Mouse (Mus musculus) hindbrain, embryonic 13.5 days (tissue): ENCODE measurements at regions not wholly inside any gene's neighbourhood (a gene's known extent, or its start where the extent isn't known, plus 50 kb on each side); places are given as distances from the start of the nearest gene placed in this dataset.

Source experiments
- ATAC-seq: fragments of 200-750 bp; cut with Nextera tagmentation; 2 replicates; pipeline ENCODE4 v1.8.0; 2017; ENCODE audit warnings: moderate TSS enrichment; ENCODE audit not compliant: low FRiP score
- H3K27ac ChIP-seq: fragments of 300-500 bp; sonication (generic); 2 replicates; pipeline ENCODE4 v1.5.1; 2015; ENCODE audit warnings: inconsistent platforms, mild to moderate bottlenecking, moderate library complexity
- H3K27me3 ChIP-seq: fragments of 300-500 bp; sonication (generic); 2 replicates; pipeline ENCODE4 v1.6.1; 2015; ENCODE audit warnings: mild to moderate bottlenecking, inconsistent platforms
- H3K36me3 ChIP-seq: fragments of 300-500 bp; sonication (generic); 2 replicates; pipeline ENCODE4 v1.6.1; 2015; ENCODE audit warnings: mild to moderate bottlenecking, inconsistent platforms
- H3K4me1 ChIP-seq: fragments of 300-500 bp; sonication (generic); replicated peaks from 2 replicates; pipeline ENCODE4 v1.6.1; 2015; ENCODE audit warnings: inconsistent platforms
- H3K4me2 ChIP-seq: fragments of 300-500 bp; sonication (generic); 2 replicates; pipeline ENCODE4 v1.6.1; 2015; ENCODE audit warnings: inconsistent platforms, mild to moderate bottlenecking, moderate library complexity
- H3K4me3 ChIP-seq: fragments of 300-500 bp; sonication (generic); 2 replicates; pipeline ENCODE4 v1.5.1; 2015; ENCODE audit warnings: mild to moderate bottlenecking, inconsistent platforms
- H3K9ac ChIP-seq: fragments of 300-500 bp; sonication (generic); 2 replicates; pipeline ENCODE4 v1.6.1; 2015; ENCODE audit warnings: mild to moderate bottlenecking, inconsistent platforms
- H3K9me3 ChIP-seq: fragments of 300-500 bp; sonication (generic); 2 replicates; pipeline ENCODE4 v1.6.1; 2016; ENCODE audit warnings: inconsistent platforms
- WGBS: fragments of 180-500 bp; shearing (Covaris S2); methylation state at CpG from one replicate; pipeline ENCODE4 v1.1.7; 2015; 5-methylcytosine and 5-hydroxymethylcytosine counted together

DNA sequence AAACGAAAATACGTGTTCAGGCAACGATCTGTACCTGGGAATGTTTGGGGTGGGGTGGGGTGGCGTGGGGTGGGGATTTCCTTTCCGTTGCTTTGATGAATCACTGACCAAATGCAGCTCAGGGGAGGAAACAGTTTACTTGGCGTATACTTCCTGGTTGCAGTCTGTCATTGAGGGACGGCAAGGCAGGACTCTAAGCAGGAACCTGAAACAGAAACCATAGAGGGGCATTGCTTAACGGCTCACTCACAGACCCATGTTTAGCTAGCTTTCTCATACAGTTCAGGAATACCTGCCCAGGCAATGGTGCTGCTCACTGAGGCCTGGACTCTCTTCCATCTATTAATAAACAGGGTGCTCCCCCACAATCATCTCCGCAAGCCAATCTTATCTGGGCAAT, 55.1 kb upstream of the Smox start:
- no peaks in the 10 kb centered on the region for H3K4me1 ChIP-seq
- no peaks in the 10 kb centered on the region for H3K9me3 ChIP-seq
- no peak overlapping the region for H3K4me3 ChIP-seq
- no peaks in the 10 kb centered on the region for H3K36me3 ChIP-seq
- no peak overlapping the region for H3K4me2 ChIP-seq
- 88% methylated on average over 9 of the region's 9 CpGs for WGBS
- no peak overlapping the region for H3K9ac ChIP-seq
- H3K27ac ChIP-seq = no peak overlapping the region
- ATAC-seq = no peak
- H3K27me3 ChIP-seq = no peaks in the 10 kb centered on the region

DNA sequence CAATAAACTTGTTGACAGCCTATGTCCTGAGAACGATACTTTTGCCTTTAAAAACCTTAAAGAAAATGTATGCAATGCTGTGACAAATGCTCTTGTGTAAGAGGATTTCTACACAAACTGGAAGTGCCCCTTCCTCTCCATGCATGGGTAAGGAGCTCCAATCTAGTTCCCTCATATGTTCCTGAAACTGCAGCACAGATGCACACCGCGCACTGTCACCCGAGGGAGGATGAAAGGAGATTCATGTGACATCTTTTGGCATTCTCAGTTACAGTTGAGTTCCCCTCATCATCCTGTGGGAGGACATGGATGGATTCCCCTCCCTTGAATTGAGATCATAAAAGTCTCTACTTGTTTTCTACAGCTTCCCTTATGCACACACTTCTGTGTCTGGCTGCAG, 60.8 kb upstream of the Smox start:
- no peak for ATAC-seq
- 94% methylated on average over 4 of the region's 4 CpGs for WGBS
- Histone ChIP-seq H3K27ac (no peak overlapping the region), H3K9me3 (no peaks in the 10 kb centered on the region), H3K4me3 (no peak overlapping the region), H3K36me3 (no peaks in the 10 kb centered on the region), H3K27me3 (no peaks in the 10 kb centered on the region), H3K4me1 (no peaks in the 10 kb centered on the region), H3K4me2 (no peak overlapping the region), H3K9ac (no peak overlapping the region)

DNA sequence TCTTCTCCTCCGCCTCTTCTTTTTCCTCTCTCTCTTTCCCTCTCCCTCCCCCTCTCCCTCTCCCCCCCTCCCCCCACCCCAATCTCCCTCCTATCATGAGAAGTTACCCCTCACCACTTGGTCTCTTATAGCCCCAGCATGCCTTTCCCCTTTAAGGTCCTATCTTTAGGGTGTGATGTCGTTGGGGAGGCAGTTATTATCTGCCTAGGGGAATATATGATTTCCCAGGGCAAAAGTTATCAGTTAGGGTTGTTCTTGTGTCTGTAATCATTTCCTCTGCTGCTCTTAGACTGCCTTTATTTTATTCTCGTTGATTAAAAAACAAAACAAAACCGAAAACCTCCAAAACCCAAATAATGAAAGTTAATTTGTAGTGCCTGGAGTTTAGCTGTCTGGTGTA, 63.2 kb upstream of the Smox start:
- H3K9me3 ChIP-seq = no peaks in the 10 kb centered on the region
- H3K36me3 ChIP-seq = no peaks in the 10 kb centered on the region
- no peak overlapping the region for H3K4me3 ChIP-seq
- H3K9ac ChIP-seq = no peak overlapping the region
- no peak overlapping the region for H3K4me2 ChIP-seq
- no peaks in the 10 kb centered on the region for H3K4me1 ChIP-seq
- no peak overlapping the region for H3K27ac ChIP-seq
- no peaks in the 10 kb centered on the region for H3K27me3 ChIP-seq
- 80% methylated on average over 4 of the region's 4 CpGs for WGBS
- ATAC-seq = no peak

DNA sequence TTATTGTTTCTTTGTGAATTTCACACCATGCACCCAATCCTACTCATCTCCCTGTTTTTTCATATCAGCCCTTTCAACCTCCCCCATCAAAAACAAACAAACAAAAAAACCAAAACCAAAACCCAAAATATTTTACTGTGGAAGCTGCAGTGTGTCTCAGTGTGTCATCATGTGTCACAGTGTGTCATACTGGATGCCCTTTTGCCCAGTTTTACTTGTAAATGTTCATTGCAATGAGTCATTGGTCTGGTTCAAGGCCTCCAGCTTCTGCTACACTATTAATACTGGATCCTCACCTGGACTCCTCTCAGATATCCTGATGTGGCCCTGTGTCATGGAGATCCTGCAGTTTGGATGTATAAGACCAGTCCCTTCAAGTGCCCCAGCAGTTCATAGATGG, 64.4 kb upstream of the Smox start:
- H3K27me3 ChIP-seq = no peaks in the 10 kb centered on the region
- H3K4me2 ChIP-seq = no peak overlapping the region
- H3K27ac ChIP-seq = no peak overlapping the region
- H3K4me3 ChIP-seq = no peak overlapping the region
- no peaks in the 10 kb centered on the region for H3K4me1 ChIP-seq
- H3K36me3 ChIP-seq = no peaks in the 10 kb centered on the region
- H3K9ac ChIP-seq = no peak overlapping the region
- no peaks in the 10 kb centered on the region for H3K9me3 ChIP-seq
- no peak for ATAC-seq

DNA sequence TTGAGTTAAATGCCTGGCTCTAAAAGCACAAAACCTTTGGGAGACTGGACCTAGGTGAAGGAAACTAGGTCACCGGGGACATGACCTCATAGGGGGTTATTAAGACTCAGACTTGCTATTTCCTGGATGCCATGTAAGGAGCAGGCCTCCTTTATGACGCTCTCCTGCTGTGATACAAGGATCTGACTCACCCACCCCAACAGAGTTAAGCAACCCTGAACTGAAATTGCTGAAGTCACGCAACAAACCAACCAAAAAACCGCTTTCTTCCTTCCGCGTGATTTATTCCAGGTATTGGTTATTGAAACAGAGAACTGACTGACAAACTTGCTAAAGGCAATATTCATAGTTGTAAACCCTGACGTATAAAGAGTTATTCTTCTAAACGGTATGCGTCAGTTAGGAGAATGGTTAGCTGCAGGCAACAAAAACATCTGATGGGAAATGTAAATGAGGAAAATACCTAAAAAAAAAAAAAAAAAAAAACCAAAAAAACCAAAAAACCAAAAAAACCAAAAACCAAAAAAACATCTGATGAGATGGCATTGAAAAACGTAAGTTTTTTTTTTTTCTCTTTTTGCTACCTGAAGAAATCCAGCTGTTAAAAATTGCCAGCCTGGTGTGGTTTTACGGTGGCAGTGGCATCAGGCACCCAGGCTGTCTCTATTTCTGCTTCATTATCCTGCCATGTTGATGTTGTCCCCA, 67.5 kb upstream of the Smox start:
- no peak overlapping the region for H3K4me2 ChIP-seq
- no peaks in the 10 kb centered on the region for H3K9me3 ChIP-seq
- no peaks in the 10 kb centered on the region for H3K36me3 ChIP-seq
- no peaks in the 10 kb centered on the region for H3K4me1 ChIP-seq
- no peak overlapping the region for H3K9ac ChIP-seq
- 83% methylated on average over 11 of the region's 11 CpGs for WGBS
- H3K27ac ChIP-seq = no peak overlapping the region
- no peak for ATAC-seq
- H3K4me3 ChIP-seq = no peak overlapping the region
- no peaks in the 10 kb centered on the region for H3K27me3 ChIP-seq

DNA sequence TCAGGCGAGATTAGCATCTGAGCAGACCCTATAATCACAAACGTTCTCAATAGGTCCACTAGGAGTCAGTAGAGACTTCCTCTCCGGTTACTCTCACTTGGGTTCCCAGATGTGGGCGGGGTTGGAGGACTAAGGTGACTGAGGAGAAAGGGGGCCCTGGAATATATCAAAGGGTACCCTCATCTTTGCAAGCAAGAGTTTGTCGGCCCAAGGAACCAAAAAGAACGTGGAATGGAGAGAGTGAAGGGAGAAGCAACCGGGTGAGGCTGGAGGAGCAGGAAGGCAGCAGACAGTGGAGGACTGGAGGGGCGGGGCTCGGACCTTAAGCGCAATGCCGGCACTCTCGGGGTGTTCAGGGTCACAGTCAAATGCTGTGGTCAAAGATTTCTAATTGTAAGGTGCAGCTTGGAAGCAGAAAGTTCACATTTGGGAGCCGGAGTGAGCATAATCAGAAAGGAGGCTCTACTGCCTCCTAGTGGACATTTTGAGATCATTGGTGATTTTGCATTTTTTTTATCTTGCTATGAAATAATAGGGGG, 68.3 kb upstream of the Smox start:
- peak; percentile 94 for ATAC-seq
- peak overlapping the region; percentile 75 for H3K4me2 ChIP-seq
- peak overlapping the region; percentile 68 for H3K9ac ChIP-seq
- no peaks in the 10 kb centered on the region for H3K4me1 ChIP-seq
- no peaks in the 10 kb centered on the region for H3K9me3 ChIP-seq
- H3K27me3 ChIP-seq = no peaks in the 10 kb centered on the region
- H3K4me3 ChIP-seq = peak overlapping the region; percentile 50
- 1% methylated on average over 13 of the region's 13 CpGs for WGBS
- no peak overlapping the region for H3K27ac ChIP-seq
- H3K36me3 ChIP-seq = no peaks in the 10 kb centered on the region

DNA sequence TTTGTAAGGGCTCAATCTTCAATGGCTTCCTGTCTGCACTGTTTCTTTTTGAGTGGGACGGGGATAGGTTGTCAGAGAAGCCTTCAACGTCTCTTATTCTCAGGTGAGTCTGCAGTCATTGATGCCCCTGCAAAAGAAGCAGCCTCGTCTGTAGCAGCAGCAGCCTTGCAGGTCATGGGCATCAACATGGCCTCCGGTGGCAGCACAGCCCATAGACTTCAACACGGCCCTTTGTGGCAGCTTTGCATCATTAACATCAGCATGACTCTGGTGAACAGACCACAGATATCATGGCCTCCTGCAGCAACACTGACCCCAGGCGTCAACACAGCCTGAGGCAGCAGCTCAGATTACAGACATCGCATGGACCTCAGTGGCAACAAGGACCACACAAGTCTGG, 65.4 kb upstream of the Rnf24 start:
- Histone ChIP-seq H3K27me3 (no peaks in the 10 kb centered on the region), H3K9ac (no peak overlapping the region), H3K36me3 (no peaks in the 10 kb centered on the region), H3K27ac (no peak overlapping the region), H3K9me3 (no peaks in the 10 kb centered on the region), H3K4me2 (no peak overlapping the region), H3K4me3 (no peak overlapping the region), H3K4me1 (no peaks in the 10 kb centered on the region)
- WGBS = 69% methylated on average over 7 of the region's 7 CpGs
- no peak for ATAC-seq

DNA sequence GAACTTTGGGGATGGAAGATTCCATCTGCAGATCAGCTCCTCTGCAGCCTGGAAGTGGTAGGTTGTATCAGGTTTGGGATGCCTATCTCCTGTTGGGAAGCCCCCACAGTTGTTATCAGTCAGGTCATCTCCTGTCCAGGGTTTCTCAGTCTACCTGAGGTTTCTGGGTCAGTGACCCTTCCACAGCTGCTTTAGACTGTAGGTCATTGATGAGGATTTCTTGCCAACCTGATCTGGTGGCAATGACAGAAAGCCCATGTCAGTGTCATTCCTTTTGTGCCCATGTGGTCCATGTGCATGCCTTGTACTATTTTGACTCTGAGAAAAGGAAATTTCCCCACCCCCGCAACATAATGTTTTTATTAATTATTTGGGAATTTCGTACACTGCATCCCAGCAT, 64.8 kb upstream of the Rnf24 start:
- H3K27ac ChIP-seq = no peak overlapping the region
- H3K9ac ChIP-seq = no peak overlapping the region
- ATAC-seq = no peak

DNA sequence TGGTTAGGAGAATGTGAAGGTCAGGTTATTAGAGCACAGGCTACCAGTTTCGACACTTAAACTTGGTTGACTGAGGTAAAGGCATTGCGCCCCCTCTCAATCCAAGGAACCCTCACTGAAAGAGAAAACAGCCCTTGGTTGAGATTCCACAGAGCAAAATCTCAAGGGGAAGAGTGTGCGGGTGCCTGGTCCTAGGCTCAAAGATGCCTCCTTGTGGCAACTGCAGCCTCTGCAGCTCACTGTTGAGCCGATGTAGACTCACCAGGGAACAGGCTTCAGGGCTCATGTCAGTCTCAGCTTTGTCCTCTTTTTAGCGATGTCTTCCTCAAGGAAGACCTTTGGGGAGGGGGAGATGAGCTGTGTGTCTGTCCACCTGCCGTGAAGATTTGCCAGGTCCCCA, 63.8 kb upstream of the Rnf24 start:
- Histone ChIP-seq H3K4me2 (no peak overlapping the region), H3K27ac (no peak overlapping the region), H3K9me3 (no peaks in the 10 kb centered on the region), H3K9ac (no peak overlapping the region), H3K36me3 (no peaks in the 10 kb centered on the region), H3K4me3 (no peak overlapping the region), H3K4me1 (no peaks in the 10 kb centered on the region), H3K27me3 (no peaks in the 10 kb centered on the region)
- WGBS = 44% methylated on average over 6 of the region's 6 CpGs
- no peak for ATAC-seq

More for the DNA sequence above, 64.8 kb upstream of the Rnf24 start:
- Histone ChIP-seq H3K9me3 (no peaks in the 10 kb centered on the region), H3K4me2 (no peak overlapping the region), H3K36me3 (no peaks in the 10 kb centered on the region), H3K4me1 (no peaks in the 10 kb centered on the region), H3K4me3 (no peak overlapping the region), H3K27me3 (no peaks in the 10 kb centered on the region)
- WGBS = 90% methylated on average over 2 of the region's 2 CpGs

DNA sequence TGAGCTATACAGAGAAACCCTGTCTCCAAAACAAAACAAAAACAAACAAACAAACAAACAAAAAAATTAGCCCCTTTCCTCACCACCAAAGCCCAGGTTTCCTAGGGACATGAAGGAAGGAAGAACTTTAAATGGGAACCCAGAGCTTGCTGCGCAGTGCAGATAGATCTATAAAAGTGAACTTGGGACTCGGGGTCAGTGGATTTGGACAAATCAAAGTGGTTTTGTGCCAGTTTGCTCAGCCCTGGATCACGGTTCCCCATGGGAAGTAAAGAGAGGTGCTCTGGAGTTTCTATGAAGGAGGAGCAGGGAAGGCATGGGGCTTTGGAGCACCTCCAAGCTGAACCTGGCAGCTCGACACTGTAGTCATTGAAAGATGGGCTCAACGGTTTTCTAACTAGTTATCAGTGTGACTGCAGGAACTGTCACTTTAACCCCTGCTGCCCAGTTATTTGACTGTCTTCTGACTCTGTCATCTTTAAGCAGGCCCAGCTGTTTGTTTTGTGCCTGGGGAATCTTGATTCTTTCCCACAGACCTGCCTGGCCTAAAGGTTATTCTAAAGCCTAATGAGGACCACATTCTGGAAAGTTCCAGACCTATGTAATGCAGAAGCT, 58.3 kb upstream of the Rnf24 start:
- Histone ChIP-seq H3K4me3 (no peak overlapping the region), H3K9me3 (no peaks in the 10 kb centered on the region), H3K9ac (no peak overlapping the region), H3K4me2 (no peak overlapping the region), H3K4me1 (no peaks in the 10 kb centered on the region), H3K27me3 (no peaks in the 10 kb centered on the region), H3K36me3 (no peaks in the 10 kb centered on the region), H3K27ac (no peak overlapping the region)
- ATAC-seq = no peak
- WGBS = 75% methylated on average over 5 of the region's 5 CpGs

DNA sequence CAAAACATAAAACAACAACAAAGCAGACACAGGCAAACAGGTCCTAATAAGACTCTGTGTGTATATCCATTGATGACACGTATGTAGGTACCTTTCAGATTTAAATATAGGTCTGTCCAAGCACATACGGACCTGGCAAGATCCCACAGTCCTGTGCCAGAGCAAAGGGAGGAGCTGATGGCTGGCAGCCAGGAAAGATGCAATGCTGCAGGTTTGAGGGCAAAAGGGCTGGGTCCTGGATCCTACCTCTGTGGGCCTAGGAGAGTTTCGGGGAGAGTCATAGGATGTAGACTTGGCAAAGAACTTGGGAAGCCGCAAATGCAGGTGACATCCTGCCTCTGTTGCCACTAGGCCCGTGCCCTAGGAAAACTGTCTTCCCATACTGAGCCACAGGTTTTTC, 54.6 kb upstream of the Rnf24 start:
- no peak overlapping the region for H3K4me3 ChIP-seq
- no peak overlapping the region for H3K4me2 ChIP-seq
- no peaks in the 10 kb centered on the region for H3K27me3 ChIP-seq
- H3K9me3 ChIP-seq = no peaks in the 10 kb centered on the region
- H3K9ac ChIP-seq = no peak overlapping the region
- ATAC-seq = no peak
- WGBS = 89% methylated on average over 5 of the region's 5 CpGs
- H3K4me1 ChIP-seq = no peaks in the 10 kb centered on the region
- H3K36me3 ChIP-seq = no peaks in the 10 kb centered on the region
- H3K27ac ChIP-seq = no peak overlapping the region

DNA sequence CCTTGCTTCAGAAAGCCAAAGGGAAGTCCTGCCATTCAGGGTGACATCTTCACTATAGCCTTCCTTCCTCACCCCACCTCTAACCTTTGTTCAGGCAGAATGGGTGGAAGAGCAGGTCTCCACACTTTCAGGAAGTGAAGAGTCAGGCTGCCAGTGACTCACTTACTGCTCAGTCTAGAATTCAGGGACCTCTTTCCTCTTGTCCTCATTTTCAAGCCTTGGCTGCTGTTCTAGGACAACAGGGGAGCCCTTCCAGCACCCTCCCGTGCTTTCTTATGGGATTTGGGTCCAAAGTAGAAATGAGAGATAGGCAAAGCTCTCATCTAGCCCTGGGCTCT, 51.5 kb upstream of the Rnf24 start:
- no peak overlapping the region for H3K4me3 ChIP-seq
- H3K9me3 ChIP-seq = no peaks in the 10 kb centered on the region
- no peak overlapping the region for H3K4me2 ChIP-seq
- 75% methylated on average over 1 of the region's 1 CpGs for WGBS
- no peaks in the 10 kb centered on the region for H3K27me3 ChIP-seq
- H3K27ac ChIP-seq = no peak overlapping the region
- no peaks in the 10 kb centered on the region for H3K4me1 ChIP-seq
- no peak overlapping the region for H3K9ac ChIP-seq
- no peaks in the 10 kb centered on the region for H3K36me3 ChIP-seq
- no peak for ATAC-seq

DNA sequence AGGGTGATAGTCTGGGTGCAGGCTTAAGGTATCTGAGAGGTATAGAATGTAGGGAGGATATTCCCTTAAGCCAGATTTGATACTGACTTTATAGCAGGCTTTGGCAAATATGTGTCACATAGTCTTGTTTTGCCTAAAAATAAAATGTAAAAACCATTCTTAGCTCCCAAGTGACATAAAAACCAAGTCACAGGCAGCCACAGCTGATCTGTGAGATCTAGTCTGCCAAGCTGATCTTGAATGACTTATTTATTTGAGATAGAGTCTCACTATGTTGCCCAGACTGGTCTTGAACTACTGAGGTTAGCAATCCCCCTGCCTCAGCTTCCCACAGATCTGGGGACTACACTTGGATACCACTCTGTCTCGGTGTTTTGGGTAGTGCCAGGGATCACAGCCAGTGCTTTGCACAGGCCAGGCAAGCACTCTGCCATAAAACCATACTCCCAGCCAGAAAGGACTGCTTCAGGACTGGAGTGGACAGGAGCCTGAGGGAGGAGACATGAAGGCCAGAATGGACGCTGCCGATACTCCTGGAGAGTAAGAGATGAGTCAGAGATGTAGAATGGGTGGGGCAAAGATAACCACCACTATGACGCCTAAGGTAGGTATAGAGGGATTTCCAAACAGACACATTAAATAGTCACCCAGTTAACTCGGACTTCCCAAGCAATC, 51.0 kb upstream of the Rnf24 start:
- no peak overlapping the region for H3K27ac ChIP-seq
- H3K9me3 ChIP-seq = no peaks in the 10 kb centered on the region
- 77% methylated on average over 5 of the region's 5 CpGs for WGBS
- no peak overlapping the region for H3K9ac ChIP-seq
- no peaks in the 10 kb centered on the region for H3K27me3 ChIP-seq
- ATAC-seq = no peak
- H3K4me2 ChIP-seq = no peak overlapping the region
- H3K36me3 ChIP-seq = no peaks in the 10 kb centered on the region
- no peaks in the 10 kb centered on the region for H3K4me1 ChIP-seq
- H3K4me3 ChIP-seq = no peak overlapping the region
